Mouse (Mus musculus) kidney, adult 9 months (tissue): ENCODE results near the gene Cntn2.
"Not testable (repeated sequence)": the region's sequence is repeated elsewhere in the genome, so short reads cannot be mapped to it uniquely, and the experiment has no call there.

Experiments used
- DNase-seq: peaks from one replicate; pipeline ENCODE4 v3.0.0; 2022

The Cntn2 gene

GRCm38 (mm10) chr1:132509771-132510170 is 33.3 kb downstream of the Cntn2 start:
- no peak for DNase-seq

DNA sequence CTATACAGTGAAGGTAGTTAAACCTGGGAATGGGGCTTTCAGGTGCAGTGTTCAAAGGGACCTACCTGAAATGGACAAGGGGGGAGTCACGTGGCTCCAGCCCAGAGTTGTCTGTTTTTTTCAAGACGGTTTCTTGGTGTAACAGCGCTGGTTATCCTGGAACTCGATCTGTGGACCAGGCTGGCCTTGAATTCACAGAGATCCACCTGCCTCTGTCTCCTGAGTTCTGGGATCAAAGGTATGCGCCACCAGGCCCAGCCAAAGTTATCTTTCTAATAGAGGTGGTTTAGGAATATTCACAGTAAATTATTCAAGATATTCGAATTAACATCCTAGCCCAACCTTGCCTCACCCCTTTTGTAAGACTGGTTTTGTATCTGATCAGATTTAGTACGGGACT is 36.4 kb downstream of the Cntn2 start:
- DNase-seq, result no peak

DNA sequence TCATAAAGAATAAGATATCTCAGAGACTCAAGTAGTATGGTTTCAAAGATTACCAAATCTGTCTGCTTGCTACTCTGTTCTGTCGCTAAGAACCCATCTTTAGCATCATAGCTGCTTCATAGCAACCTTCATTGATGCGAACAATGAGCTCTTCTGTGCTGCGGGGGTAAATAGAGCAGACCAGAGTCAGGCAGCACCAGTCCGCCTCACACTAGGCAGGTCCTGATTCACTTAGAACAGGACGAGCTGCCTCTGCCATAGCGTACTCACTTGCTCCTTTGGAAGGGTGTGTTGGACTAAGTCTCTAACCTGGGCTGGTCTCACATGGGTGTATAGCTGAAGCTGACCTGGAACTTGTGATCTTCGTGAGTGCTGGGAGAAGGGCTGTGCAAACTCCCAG is 37.0 kb downstream of the Cntn2 start, which contains the start of gene Tmem81:
Tmem81 (plus strand) TSS at position 173 of the 400 bp plus-strand sequence.
- DNase-seq, result no peak

DNA sequence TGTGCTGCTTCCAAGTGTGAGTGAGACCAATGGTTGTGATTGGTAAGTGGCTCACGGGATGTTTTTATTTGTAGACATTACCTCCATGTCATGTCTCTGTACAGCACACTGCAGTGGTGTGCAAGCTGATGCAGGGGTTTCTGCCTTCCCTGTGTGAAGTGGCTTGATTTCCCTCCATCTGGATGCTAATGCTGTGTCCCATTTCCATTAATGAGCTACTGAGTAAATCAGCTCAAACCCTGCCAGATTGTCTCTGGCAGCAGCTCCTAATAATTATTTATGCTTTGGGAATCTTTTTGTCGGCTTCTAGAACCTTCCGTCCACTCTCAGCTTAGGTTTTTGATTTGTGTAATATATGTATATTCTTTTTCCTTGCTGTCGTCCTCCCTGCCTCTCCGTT is 37.9 kb downstream of the Cntn2 start:
- no peak for DNase-seq

- DNase-seq, result no peak
These were observed 42.5 kb downstream of the Cntn2 start for GRCm38 (mm10) chr1:132500535-132500934.

GRCm38 (mm10) chr1:132483759-132484158 is 59.3 kb downstream of the Cntn2 start:
- no peak for DNase-seq

- DNase-seq, result no peak
These were observed 59.8 kb downstream of the Cntn2 start for GRCm38 (mm10) chr1:132483234-132483633.

DNA sequence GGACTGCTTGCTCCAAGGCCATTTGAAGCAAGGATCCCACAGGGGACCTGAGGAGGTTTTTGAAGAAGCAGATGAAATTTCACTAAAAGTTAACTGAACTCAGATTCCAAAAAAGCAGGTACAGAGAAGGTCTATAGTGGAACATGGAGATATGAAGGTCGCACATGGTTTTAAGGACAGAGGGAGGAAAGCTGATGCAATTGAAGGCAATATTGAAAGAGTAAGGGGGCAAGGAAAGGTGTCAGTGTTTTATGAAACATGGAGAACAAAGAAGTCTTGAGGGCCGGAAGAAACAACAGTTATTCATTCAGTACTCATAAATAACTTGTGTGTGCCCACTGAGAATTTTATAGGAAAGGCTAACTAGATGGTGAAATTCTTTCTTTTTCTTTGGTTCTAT is 61.4 kb downstream of the Cntn2 start:
- DNase-seq, result no peak

GRCm38 (mm10) chr1:132479438-132479837 is 63.6 kb downstream of the Cntn2 start:
- no peak for DNase-seq

DNA sequence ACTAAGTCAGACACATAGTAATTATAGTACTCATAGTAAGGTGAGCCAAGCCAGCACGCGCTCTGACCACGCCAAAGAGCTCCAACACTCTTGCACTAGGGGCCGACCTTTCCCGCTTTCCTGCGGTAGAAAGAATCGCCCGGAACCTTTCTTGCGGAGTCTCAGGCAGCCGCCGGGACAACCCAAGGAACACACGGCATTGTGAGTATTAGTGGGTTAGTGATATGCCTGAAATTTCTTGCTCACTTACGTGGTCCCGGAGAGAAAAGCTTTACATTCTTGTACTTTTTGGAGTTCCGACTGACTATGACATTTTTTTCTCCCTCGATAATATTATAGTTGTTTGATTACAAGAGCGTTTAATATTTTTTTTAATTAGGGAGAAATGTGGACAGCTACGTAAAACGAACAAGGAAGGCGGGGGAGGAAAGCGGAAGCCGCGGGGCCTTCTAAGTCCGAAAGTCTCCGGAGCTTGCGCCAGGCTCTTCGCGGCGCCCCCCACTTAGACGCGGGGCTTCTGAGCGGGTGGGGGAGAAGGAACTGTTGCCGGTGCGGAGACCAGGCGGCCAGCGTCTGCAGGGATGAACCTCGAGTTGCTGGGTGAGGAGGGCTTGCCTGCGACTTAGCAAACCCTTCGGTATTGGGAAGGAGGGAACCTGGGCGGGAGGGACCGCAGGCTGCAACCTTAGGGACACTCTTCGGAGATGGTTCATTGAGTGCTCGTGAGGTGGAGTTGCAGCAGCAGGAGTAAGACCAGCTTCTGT is 65.9 kb downstream of the Cntn2 start, which contains the start of gene Rbbp5:
Rbbp5 (plus strand) TSS at position 438 of the 764 bp plus-strand sequence.
- peak; percentile 92 for DNase-seq

- no peak for DNase-seq
These were observed 66.5 kb downstream of the Cntn2 start for GRCm38 (mm10) chr1:132476575-132476927.

- no peak for DNase-seq
These were observed 68.6 kb downstream of the Cntn2 start for GRCm38 (mm10) chr1:132474496-132474895.

DNA sequence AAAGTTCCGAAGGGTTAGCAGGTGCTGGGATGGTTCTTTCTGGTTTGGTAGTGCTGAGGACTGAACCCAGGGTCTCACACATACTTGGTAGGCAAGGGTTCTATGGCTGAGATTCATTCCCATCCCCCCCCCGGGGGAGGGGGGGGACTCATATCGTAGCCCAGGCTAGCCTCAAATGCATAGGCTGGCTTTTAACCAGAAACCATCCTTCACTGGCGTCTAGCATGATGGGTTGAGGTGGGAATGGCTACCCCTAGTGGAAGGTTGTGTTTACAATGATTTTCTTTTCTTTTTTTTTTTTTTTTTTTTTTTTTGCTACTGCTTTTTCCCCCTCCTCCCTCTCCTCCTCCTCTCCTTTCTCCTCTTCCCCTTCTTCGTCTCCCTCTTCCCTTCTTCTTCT is 70.5 kb downstream of the Cntn2 start:
- DNase-seq, result no peak

DNA sequence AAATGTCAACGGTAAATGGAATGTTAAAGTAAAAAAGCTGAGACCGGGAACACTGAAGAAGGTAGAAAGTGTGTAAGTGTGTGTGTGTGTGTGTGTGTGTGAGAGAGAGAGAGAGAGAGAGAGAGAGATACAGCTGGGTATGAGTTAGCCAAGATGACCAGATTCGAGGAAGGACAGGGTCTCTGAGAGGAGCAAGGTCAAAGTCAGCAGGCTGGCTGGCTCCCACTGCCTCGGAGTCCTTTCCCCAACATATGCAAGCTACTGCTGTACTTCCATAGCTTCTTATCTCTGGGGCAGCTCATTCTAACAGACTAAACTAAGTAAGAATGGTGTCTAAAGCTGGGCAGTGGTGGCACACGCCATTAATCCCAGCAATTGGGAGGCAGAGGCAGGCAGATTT is 71.6 kb downstream of the Cntn2 start:
- DNase-seq, result no peak

DNA sequence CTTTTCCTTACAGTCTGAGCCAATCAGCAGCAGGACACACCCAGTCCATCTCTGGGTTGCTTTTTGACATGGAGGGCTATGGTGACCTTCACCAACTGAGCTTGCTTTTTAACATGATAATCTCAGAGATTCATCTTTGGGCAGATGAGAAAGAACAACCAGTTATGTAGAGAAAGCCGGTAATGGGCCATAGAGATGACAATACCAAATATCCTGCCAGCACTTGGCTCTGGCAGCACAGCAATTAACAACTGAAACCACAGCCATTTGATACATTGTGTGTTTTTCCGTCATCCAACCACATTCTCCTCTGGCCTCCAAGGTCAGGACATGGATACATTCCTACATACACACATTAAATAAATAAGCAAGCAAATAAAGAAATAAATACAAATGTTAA is 72.0 kb downstream of the Cntn2 start:
- no peak for DNase-seq

GRCm38 (mm10) chr1:132470031-132470430 is 73.0 kb downstream of the Cntn2 start:
- not testable (repeated sequence) for DNase-seq

DNA sequence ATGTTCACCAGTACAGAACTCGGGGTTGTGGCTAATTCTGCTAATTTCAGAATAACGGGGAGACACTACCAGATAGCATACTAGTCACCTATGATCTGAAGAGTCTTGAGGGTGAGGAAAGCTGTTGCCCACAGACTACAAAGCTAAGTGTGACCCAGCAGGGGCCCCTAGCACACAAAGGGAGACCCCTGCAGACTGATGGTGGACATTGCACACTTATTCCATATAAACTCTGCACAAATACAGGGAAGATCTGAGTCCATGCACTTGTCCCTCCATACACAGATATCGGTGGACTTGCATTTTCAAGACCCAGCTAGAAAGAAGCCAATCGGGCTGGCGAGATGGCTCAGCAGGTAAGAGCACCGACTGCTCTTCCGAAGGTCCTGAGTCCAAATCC is 73.5 kb downstream of the Cntn2 start:
- DNase-seq, result no peak

GRCm38 (mm10) chr1:132468926-132469325 is 74.1 kb downstream of the Cntn2 start:
- peak; percentile 10 for DNase-seq

- no peak for DNase-seq
These were observed 78.4 kb downstream of the Cntn2 start for GRCm38 (mm10) chr1:132464651-132465050.
